Mouse (Mus musculus): ENCODE results near the gene Ehmt2.

Gene Ehmt2

GRCm38 (mm10) chr17:34898160-34898586 lies at the start of gene Ehmt2, which contains the start of gene C2:
Ehmt2 (plus strand) TSS chr17:34898469.
C2 (minus strand) TSS chr17:34898265.
- peak; percentile 90 for DNase-seq

GRCm38 (mm10) chr17:34849722-34850516 lies 48.4 kb upstream of the Ehmt2 start, which contains the start of the genes Skiv2l and Nelfe:
Skiv2l (minus strand) TSS chr17:34850210.
Nelfe (plus strand) TSS chr17:34850391.
- peak; percentile 99 for DNase-seq

- no peak for DNase-seq
Observed at GRCm38 (mm10) chr17:34850517-34851125, 47.6 kb upstream of the Ehmt2 start.

GRCm38 (mm10) chr17:34853511-34853910 lies 44.8 kb upstream of the Ehmt2 start:
- DNase-seq, result no peak

- no peak for DNase-seq
Observed at GRCm38 (mm10) chr17:34854761-34855160, 43.5 kb upstream of the Ehmt2 start.

GRCm38 (mm10) chr17:34855825-34856224 lies 42.4 kb upstream of the Ehmt2 start:
- peak; percentile 64 for DNase-seq

GRCm38 (mm10) chr17:34858670-34859069 lies 39.6 kb upstream of the Ehmt2 start:
- no peak for DNase-seq

GRCm38 (mm10) chr17:34860514-34860913 lies 37.8 kb upstream of the Ehmt2 start:
- DNase-seq, result no peak

GRCm38 (mm10) chr17:34861704-34862415 lies 36.4 kb upstream of the Ehmt2 start:
- peak; percentile 73 for DNase-seq

- peak; percentile 75 for DNase-seq
Observed at GRCm38 (mm10) chr17:34862416-34863081, 35.7 kb upstream of the Ehmt2 start, which contains the start of gene Cfb. Cfb (minus strand) TSS chr17:34862518.

GRCm38 (mm10) chr17:34865981-34866380 lies 32.3 kb upstream of the Ehmt2 start:
- no peak for DNase-seq

GRCm38 (mm10) chr17:34874321-34874720 lies 23.9 kb upstream of the Ehmt2 start:
- no peak for DNase-seq

GRCm38 (mm10) chr17:34879336-34879879 lies 18.9 kb upstream of the Ehmt2 start, which contains the start of gene Zbtb12:
Zbtb12 (plus strand) TSS chr17:34879483.
- no peak for DNase-seq

- DNase-seq, result no peak
Observed at GRCm38 (mm10) chr17:34881166-34881565, 17.1 kb upstream of the Ehmt2 start.

- peak; percentile 45 for DNase-seq
Observed at GRCm38 (mm10) chr17:34881683-34882310, 16.5 kb upstream of the Ehmt2 start, which contains the start of gene Gm20547. Gm20547 (minus strand) TSS chr17:34882042.

GRCm38 (mm10) chr17:34883332-34883731 lies 14.9 kb upstream of the Ehmt2 start:
- no peak for DNase-seq

GRCm38 (mm10) chr17:34884704-34885103 lies 13.6 kb upstream of the Ehmt2 start:
- no peak for DNase-seq

GRCm38 (mm10) chr17:34885615-34886014 lies 12.7 kb upstream of the Ehmt2 start:
- no peak for DNase-seq

GRCm38 (mm10) chr17:34887942-34888341 lies 10.3 kb upstream of the Ehmt2 start:
- no peak for DNase-seq

- DNase-seq, result no peak
Observed at GRCm38 (mm10) chr17:34890074-34890743, 8.1 kb upstream of the Ehmt2 start.

GRCm38 (mm10) chr17:34891377-34891776 lies 6.9 kb upstream of the Ehmt2 start:
- DNase-seq, result no peak
